Mouse (Mus musculus) right cerebral cortex, postnatal 10 days (tissue): Measurements from ENCODE around the gene Ppp1r9a.

ENCODE experiments used
- DNase-seq, 2 experiments: peaks; one replicate each; pipeline ENCODE4 v3.0.0; 2021; ENCODE audit warnings: low spot score in 2 of 2

Gene Ppp1r9a

DNA sequence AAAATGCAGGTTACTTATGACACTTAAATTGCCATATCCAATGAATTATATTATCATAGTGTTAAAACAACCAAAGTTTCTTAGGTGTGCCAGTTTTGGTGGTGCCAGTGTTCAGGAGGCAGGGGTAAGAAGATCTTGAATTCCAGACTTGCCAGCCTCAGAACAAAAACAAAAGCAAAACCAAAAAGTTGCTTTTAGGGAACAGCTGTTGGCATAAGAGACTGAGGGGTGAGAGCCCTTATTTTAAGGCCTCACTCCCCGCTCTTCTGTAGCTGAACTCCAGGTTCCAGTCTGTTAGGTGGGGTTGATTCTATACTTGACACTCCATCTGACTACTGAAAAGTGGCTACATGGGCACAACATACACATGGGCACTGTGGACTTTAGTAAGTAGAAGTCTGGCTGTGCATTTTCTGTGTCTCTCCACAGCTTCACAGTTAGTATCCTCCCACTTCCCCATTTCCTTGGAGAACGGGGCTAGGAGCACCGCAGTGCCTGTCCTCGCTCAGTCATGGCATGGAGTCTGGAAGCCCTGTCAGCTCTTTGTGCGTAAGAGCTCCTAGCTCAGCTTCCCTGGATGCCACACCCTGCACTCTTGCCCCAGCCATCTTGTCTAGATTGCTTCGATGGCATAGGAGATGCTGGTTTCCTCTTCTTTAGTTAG, 103.7 kb downstream of the Ppp1r9a start:
- no peak for DNase-seq

- DNase-seq = no peak
Measured at GRCm38 (mm10) chr6:5008166-5008565, 105.4 kb downstream of the Ppp1r9a start.

DNA sequence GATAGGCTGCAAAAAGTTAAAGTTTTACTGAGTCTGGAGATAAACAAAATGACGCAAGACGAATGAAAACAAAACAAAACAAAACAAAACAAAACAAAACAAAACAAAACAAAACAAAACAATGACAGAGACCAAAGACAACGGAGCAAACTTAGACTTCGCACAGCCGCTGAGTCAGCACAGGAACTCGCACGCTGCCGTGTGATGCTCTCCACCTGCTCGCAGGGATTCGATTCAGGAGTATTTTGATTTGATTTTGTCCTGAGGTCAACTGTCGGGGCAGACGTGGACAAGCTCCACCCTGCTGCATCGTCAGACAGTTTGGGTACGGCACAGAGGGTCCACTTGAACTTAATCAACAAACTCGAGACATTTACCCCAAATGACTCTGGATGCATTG, 105.9 kb downstream of the Ppp1r9a start:
- no peak for DNase-seq

GRCm38 (mm10) chr6:5010553-5011416, 108.1 kb downstream of the Ppp1r9a start:
- no peak for DNase-seq

GRCm38 (mm10) chr6:5012794-5013193, 110.1 kb downstream of the Ppp1r9a start:
- DNase-seq = no peak

DNA sequence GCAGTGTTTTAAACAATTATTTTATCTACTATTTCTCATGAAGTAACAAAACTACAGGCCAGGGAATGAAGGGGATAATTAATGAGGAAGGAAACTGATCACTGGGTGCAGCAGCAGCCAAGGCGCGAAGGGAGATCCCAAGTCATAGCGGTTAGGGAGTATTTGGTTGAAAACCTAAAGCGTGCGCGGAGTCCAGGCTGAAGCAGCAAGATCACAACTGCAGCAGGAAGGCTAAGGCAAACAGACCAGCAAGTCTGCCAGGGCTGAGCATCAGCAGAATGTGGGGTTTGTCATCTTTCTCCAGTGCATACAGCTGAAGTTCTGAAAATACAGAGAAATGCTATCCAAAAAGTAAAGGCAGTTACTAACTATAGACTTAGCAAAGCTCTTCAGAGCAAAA, 111.8 kb downstream of the Ppp1r9a start:
- DNase-seq = no peak

- DNase-seq = no peak
Measured at GRCm38 (mm10) chr6:5015173-5015572, 112.5 kb downstream of the Ppp1r9a start.

DNA sequence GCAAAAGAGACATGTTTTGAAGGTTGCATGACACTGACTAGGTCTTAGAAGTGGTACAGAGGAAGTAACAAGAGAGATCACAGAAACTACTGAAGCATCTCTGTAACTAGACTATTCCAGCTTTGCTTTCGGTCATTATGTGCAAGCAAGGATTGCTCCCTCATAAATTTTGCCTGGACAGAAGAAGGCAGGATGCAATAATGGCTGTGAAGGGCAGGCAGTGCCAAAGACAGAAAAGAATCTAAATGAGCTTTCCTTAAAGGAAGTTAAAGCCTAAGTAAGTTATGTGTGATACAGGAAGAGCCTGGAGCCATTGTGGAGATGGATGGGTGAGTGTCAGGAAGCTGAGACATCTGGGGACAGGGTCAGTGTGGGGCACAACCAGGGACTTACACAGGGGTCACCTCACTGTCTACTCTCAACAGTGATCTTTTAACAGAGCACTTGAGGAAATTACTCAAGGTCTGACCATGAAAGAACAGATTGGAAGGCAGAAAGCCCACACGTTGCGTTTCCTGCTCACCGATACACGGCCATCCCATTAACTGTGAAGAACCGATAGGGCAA, 115.3 kb downstream of the Ppp1r9a start:
- DNase-seq = no peak

DNA sequence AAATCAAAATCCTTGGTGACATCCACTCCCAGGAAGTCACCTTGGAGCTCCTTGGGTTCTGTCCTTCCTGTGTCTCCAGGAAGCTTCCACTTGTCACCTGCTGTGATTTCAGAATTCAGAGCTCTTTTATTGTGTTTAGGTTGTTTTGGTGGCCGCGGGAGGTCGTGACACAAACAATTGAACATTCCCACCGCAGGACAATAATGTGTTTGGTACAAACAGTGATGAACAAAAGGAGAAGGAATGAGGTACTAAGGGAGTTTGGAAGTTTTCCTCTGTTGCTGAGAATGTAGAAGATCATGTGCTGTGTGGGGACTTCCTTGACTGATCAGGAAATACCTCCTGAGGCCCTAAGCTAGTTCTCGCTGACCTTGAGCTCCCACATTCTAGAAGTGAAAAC, 116.5 kb downstream of the Ppp1r9a start:
- no peak for DNase-seq

DNA sequence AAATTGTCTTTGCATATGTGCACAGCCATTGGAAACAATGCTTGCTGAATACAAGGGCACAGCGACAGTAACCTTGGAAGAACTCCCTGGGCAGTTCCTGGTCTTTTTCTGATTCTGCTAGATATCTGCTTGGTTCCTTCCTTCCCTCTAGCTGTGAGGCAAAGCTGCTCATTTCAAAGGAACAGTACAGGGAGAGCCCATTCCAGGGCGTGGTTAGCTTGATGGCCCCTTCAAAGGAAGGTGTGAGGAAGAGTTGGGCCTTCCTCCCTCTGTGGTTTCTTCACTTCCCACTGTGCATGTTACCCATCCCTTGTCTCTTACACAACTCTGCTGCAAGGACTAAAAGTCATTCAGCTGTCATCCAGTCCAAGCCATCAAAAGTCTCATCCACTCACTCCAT, 117.3 kb downstream of the Ppp1r9a start:
- DNase-seq = no peak

- DNase-seq = no peak
Measured at GRCm38 (mm10) chr6:5020510-5020909, 117.8 kb downstream of the Ppp1r9a start.

- DNase-seq = no peak
Measured at GRCm38 (mm10) chr6:5022677-5023076, 120.0 kb downstream of the Ppp1r9a start.

DNA sequence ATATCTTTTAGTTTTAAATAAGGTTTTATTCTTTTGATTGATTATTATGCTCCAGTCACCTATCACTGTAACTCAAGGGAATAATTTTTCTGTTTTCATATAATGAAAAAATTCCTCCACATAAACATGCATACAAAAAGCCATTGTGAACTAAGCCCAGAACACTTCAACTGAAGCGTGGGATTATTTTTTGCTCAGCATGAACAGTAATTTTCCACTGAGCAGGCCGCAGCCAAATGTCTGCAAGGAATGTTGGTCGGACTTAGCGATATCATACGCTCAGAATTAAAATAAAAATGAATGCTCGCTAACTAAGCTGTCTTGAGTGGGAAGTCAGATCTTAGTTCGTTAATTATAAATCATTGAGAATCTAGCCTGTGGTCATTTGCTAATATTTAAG, 122.2 kb downstream of the Ppp1r9a start:
- no peak for DNase-seq

DNA sequence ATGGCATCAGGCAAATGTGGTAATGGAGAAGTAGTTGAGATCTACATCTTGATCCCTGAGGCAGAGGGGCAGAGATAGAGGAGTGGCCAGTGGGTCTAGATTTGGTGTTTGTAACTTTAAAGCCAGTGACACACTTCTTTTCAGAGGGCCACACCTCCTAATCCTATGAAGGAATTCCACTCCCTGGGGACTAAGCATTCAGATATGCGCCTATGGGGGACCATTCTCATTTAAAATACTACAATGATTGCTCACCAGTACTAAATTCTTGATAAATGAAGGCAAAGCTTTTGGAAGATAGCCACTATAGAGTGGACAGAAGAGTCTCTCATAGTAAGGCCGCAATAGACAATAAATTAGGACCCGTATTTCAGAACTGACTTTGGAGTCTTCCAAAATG, 124.1 kb downstream of the Ppp1r9a start:
- DNase-seq = no peak

- DNase-seq = no peak
Measured at GRCm38 (mm10) chr6:5027213-5027612, 124.5 kb downstream of the Ppp1r9a start.

DNA sequence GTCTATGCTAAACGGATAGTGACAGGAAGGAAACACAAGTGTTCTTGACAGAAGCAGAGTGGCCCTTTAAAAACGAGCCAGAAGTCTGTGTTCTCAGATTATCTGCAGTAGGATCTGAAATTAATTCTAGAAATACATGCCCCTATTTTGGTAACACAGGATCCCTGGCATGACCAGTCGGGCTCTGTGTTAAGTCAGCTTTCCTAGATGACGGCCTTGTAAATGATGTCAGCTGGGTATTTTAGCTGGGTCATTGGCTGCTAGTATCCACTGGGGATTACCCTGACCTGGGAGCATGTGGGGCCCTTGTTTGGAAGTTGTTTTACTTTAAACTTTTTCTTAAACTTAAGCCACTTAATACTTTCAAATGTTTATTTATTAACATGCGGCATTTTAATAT, 125.1 kb downstream of the Ppp1r9a start:
- no peak for DNase-seq

GRCm38 (mm10) chr6:5029205-5029927, 126.6 kb downstream of the Ppp1r9a start:
- no peak for DNase-seq

- DNase-seq = no peak
Measured at GRCm38 (mm10) chr6:5029956-5030355, 127.2 kb downstream of the Ppp1r9a start.

- DNase-seq = no peak
Measured at GRCm38 (mm10) chr6:5032986-5033633, 130.4 kb downstream of the Ppp1r9a start.

GRCm38 (mm10) chr6:5037225-5037624, 134.5 kb downstream of the Ppp1r9a start:
- DNase-seq = peak; percentile 33 to 37

DNA sequence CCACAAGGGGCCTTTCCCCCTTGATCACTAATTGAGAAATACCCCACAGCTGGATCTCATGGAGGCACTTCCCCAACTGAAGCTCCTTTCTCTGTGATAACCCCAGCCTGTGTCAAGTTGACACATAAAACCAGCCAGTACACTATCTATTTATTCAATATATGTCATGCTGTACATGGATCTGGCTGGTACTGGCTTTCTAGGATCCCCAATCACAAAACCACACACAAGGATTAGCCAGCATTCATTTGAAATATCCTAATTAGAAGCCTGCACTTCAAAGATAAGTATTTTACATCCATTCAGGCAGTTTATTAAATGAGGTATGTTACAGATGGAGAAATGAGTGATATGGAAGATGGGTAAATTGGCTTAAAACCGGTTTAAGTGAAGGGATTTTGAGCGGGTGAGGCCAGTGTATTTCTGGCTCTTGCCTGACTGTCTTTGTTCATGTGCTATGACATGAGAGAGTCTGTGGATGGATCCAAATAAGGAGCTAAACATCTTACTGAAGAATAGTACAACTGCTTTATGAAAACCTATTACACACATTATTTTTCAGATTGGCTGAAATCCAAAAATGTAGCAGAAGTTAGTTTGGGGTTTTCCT, 135.5 kb downstream of the Ppp1r9a start:
- DNase-seq = no peak
